Mouse (Mus musculus): Measurements from ENCODE around the gene Atp5j. TPM values are rescaled to one million over a fixed set of nuclear protein-coding genes. Genes with fewer than 3 reads are reported as not detected.

Gene Atp5j
- polyA plus RNA-seq, 2 experiments: 329 to 879 TPM

DNA sequence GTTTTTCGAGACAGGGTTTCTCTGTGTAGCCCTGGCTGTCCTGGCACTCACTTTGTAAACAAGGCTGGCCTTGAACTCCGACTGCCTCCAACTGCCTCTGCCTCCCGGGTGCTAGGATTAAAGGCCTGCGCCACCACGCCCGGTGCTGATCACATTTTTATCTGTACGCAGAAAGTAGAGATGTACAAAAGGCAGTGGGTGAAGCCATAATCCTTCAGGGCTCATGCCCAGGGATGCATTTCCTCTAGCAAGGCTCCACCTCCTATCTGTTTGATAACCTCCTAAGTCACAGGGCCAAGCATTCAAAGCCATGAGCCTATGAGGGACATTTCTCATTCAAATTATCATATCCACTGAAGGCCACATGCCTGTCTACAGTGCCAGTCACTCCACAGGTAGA lies 27.6 kb downstream of the Atp5j start:
- no peak for TF ChIP-seq POLR2A (IDR thresholded peaks at IDR 0.05; ENCODE audit: borderline replicate concordance, extremely low read depth, insufficient read depth, insufficient read length)
- no peak for ATAC-seq (ENCODE audit: low FRiP score, low read depth)
- no peaks in the 10 kb centered on the region for H3K27me3 ChIP-seq (ENCODE audit: control insufficient read depth, insufficient read depth, low read length)
- H3K9ac ChIP-seq (ENCODE audit: low read depth, low read length, severe bottlenecking): no peak overlapping the region
- no peak overlapping the region for H3K4me2 ChIP-seq (replicated peaks; ENCODE audit: low read depth, low read length, severe bottlenecking)
- WGBS: 96% methylated on average over 7 of the region's 7 CpGs
- H3K36me3 ChIP-seq (ENCODE audit: control insufficient read depth, insufficient read depth, low read length): no peaks in the 10 kb centered on the region
- no peak overlapping the region for H3K4me3 ChIP-seq (replicated peaks; ENCODE audit: low read length)
- no peaks in the 10 kb centered on the region for H3K9me3 ChIP-seq (ENCODE audit: control insufficient read depth, low read length)
- no peaks in the 10 kb centered on the region for H3K4me1 ChIP-seq (ENCODE audit: control insufficient read depth, insufficient read depth, low read length)
- no peak overlapping the region for H3K27ac ChIP-seq (replicated peaks; ENCODE audit: low read depth, low read length)
- no peak for DNase-seq (ENCODE audit: low spot score)

DNA sequence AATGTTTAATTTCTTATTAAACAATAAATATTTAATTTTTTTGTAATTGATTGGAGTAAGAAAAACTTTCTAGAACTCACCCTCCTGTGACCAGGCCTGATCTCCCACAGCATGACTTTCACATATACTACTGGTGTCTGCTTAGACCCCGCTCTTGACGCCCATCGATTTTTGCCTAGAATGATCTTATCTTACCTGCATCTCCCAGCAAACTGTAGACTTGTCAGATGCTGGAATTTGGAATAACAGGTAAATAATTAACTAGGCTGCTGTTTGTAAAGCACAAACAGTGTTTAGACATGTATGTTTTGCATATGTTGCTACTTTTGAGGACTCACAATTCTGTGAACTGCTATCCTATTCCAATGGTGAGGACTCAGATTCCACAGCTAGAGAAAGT lies 29.2 kb downstream of the Atp5j start:
- 96% methylated on average over 3 of the region's 3 CpGs for WGBS
- TF ChIP-seq POLR2A (IDR thresholded peaks at IDR 0.05; ENCODE audit: borderline replicate concordance, extremely low read depth, insufficient read depth, insufficient read length): no peak
- no peak overlapping the region for H3K4me3 ChIP-seq (replicated peaks; ENCODE audit: low read length)

DNA sequence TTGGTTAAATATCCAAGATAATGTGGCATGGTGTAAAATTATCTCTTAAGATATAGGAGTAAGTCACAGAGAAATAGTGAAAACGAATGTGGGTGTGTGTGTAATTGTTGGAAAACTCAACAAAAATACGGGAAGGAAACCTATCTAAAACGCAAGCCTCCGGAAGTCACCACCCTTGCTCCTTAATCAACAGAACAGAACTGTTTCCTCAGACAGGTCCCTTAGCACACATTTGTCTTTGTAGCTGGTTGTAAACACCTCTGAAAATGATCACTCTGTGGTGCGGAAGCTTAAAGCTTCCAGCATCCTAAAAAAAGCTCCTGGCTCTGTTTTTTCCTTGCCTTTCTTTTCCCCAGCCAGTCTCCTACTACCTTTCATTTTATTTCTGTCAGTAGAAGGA lies 30.6 kb downstream of the Atp5j start:
- no peaks in the 10 kb centered on the region for H3K9me3 ChIP-seq (ENCODE audit: control insufficient read depth, low read length)
- DNase-seq (ENCODE audit: low spot score) (no peak), ATAC-seq (ENCODE audit: low FRiP score, low read depth) (no peak)
- no peaks in the 10 kb centered on the region for H3K4me1 ChIP-seq (ENCODE audit: control insufficient read depth, insufficient read depth, low read length)
- H3K4me3 ChIP-seq (replicated peaks; ENCODE audit: low read length): no peak overlapping the region
- H3K27ac ChIP-seq (replicated peaks; ENCODE audit: low read depth, low read length): no peak overlapping the region
- H3K4me2 ChIP-seq (replicated peaks; ENCODE audit: low read depth, low read length, severe bottlenecking): no peak overlapping the region
- H3K36me3 ChIP-seq (ENCODE audit: control insufficient read depth, insufficient read depth, low read length): no peaks in the 10 kb centered on the region
- H3K9ac ChIP-seq (ENCODE audit: low read depth, low read length, severe bottlenecking): no peak overlapping the region
- TF ChIP-seq POLR2A (IDR thresholded peaks at IDR 0.05; ENCODE audit: borderline replicate concordance, extremely low read depth, insufficient read depth, insufficient read length): no peak
- WGBS: 47% methylated on average over 5 of the region's 5 CpGs
- H3K27me3 ChIP-seq (ENCODE audit: control insufficient read depth, insufficient read depth, low read length): no peaks in the 10 kb centered on the region

More for the DNA sequence above, 29.2 kb downstream of the Atp5j start:
- no peaks in the 10 kb centered on the region for H3K4me1 ChIP-seq (ENCODE audit: control insufficient read depth, insufficient read depth, low read length)
- no peak overlapping the region for H3K27ac ChIP-seq (replicated peaks; ENCODE audit: low read depth, low read length)
- H3K9me3 ChIP-seq (ENCODE audit: control insufficient read depth, low read length): no peaks in the 10 kb centered on the region
- H3K4me2 ChIP-seq (replicated peaks; ENCODE audit: low read depth, low read length, severe bottlenecking): no peak overlapping the region
- ATAC-seq (ENCODE audit: low FRiP score, low read depth): no peak
- no peaks in the 10 kb centered on the region for H3K36me3 ChIP-seq (ENCODE audit: control insufficient read depth, insufficient read depth, low read length)
- H3K9ac ChIP-seq (ENCODE audit: low read depth, low read length, severe bottlenecking): no peak overlapping the region
- no peaks in the 10 kb centered on the region for H3K27me3 ChIP-seq (ENCODE audit: control insufficient read depth, insufficient read depth, low read length)
- DNase-seq (ENCODE audit: low spot score): no peak

DNA sequence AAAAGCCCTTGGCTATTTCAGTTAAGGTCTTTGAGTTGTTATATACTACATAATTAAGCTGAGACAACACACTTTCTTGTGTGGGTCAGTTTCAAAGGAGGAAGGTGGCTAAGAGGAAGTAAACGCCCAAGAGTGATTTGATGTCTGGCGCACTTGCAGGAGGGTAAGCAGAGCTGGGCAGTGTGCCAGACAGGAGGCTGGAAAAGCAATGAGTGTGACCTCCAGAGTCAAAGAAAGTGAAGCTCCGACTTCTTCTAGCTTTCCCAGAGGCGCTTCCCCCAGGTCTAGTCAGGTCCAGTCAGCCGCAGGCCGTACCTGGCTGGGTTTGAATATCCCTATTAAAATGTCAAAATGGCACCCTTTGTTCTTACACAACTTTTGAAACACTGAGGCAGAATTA lies 33.2 kb downstream of the Atp5j start:
- H3K4me1 ChIP-seq (ENCODE audit: control insufficient read depth, insufficient read depth, low read length): no peaks in the 10 kb centered on the region
- no peak overlapping the region for H3K27ac ChIP-seq (replicated peaks; ENCODE audit: low read depth, low read length)
- no peaks in the 10 kb centered on the region for H3K9me3 ChIP-seq (ENCODE audit: control insufficient read depth, low read length)
- DNase-seq (ENCODE audit: low spot score) (no peak), ATAC-seq (ENCODE audit: low FRiP score, low read depth) (no peak)
- no peaks in the 10 kb centered on the region for H3K36me3 ChIP-seq (ENCODE audit: control insufficient read depth, insufficient read depth, low read length)
- no peaks in the 10 kb centered on the region for H3K27me3 ChIP-seq (ENCODE audit: control insufficient read depth, insufficient read depth, low read length)
- H3K4me2 ChIP-seq (replicated peaks; ENCODE audit: low read depth, low read length, severe bottlenecking): no peak overlapping the region
- WGBS: 59% methylated on average over 6 of the region's 6 CpGs
- no peak overlapping the region for H3K4me3 ChIP-seq (replicated peaks; ENCODE audit: low read length)
- no peak overlapping the region for H3K9ac ChIP-seq (ENCODE audit: low read depth, low read length, severe bottlenecking)
- TF ChIP-seq POLR2A (IDR thresholded peaks at IDR 0.05; ENCODE audit: borderline replicate concordance, extremely low read depth, insufficient read depth, insufficient read length): no peak

DNA sequence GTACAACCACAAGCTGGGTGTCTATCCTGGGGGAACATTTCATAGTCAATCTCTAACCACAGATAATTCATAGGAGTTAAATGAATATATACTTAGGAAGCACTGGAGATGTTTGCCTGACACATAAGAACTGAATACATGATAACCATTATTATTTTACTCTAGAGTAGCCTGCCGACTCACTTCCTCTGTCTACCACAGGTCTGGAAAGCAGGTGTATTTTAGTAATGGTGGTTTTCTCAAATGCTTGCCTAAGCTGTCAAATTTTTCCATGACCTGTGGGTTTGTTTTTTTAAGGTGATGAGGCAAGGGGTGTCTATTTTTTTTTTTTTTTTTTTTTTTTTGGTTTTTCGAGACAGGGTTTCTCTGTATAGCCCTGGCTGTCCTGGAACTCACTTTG lies 35.4 kb downstream of the Atp5j start:
- DNase-seq (ENCODE audit: low spot score) (no peak), ATAC-seq (ENCODE audit: low FRiP score, low read depth) (no peak)
- H3K27me3 ChIP-seq (ENCODE audit: control insufficient read depth, insufficient read depth, low read length): no peaks in the 10 kb centered on the region
- no peak for TF ChIP-seq POLR2A (IDR thresholded peaks at IDR 0.05; ENCODE audit: borderline replicate concordance, extremely low read depth, insufficient read depth, insufficient read length)
- no peaks in the 10 kb centered on the region for H3K9me3 ChIP-seq (ENCODE audit: control insufficient read depth, low read length)
- H3K4me1 ChIP-seq (ENCODE audit: control insufficient read depth, insufficient read depth, low read length): no peaks in the 10 kb centered on the region
- H3K36me3 ChIP-seq (ENCODE audit: control insufficient read depth, insufficient read depth, low read length): no peaks in the 10 kb centered on the region
- WGBS: 86% methylated on average over 1 of the region's 2 CpGs
- no peak overlapping the region for H3K9ac ChIP-seq (ENCODE audit: low read depth, low read length, severe bottlenecking)
- no peak overlapping the region for H3K27ac ChIP-seq (replicated peaks; ENCODE audit: low read depth, low read length)
- H3K4me2 ChIP-seq (replicated peaks; ENCODE audit: low read depth, low read length, severe bottlenecking): no peak overlapping the region
- H3K4me3 ChIP-seq (replicated peaks; ENCODE audit: low read length): no peak overlapping the region

DNA sequence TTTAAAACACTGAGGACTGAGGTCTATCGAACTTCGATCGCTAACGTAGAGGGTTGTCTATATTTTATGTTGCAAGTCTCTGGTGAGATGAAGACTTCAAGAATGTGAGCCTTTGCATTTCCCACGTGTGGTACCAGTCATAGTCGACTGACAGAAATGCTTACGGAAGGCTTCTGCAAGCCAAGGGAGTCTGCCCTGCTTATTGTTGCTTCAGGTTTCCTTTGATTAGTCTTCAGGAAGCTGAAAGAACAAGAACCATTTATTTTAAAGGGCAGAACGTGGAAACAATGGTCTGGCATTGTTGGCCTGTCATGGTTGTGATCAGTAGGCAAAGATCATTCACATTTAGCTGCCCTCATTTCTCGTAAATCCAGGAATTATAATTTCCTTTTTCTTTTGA lies 38.7 kb downstream of the Atp5j start:
- no peak overlapping the region for H3K9ac ChIP-seq (ENCODE audit: low read depth, low read length, severe bottlenecking)
- WGBS: 79% methylated on average over 9 of the region's 9 CpGs
- no peaks in the 10 kb centered on the region for H3K9me3 ChIP-seq (ENCODE audit: control insufficient read depth, low read length)
- H3K27ac ChIP-seq (replicated peaks; ENCODE audit: low read depth, low read length): no peak overlapping the region
- H3K4me3 ChIP-seq (replicated peaks; ENCODE audit: low read length): no peak overlapping the region
- H3K4me1 ChIP-seq (ENCODE audit: control insufficient read depth, insufficient read depth, low read length): no peaks in the 10 kb centered on the region
- DNase-seq (ENCODE audit: low spot score): no peak
- no peak for ATAC-seq (ENCODE audit: low FRiP score, low read depth)
- no peak overlapping the region for H3K4me2 ChIP-seq (replicated peaks; ENCODE audit: low read depth, low read length, severe bottlenecking)
- no peaks in the 10 kb centered on the region for H3K36me3 ChIP-seq (ENCODE audit: control insufficient read depth, insufficient read depth, low read length)
- H3K27me3 ChIP-seq (ENCODE audit: control insufficient read depth, insufficient read depth, low read length): no peaks in the 10 kb centered on the region
- no peak for TF ChIP-seq POLR2A (IDR thresholded peaks at IDR 0.05; ENCODE audit: borderline replicate concordance, extremely low read depth, insufficient read depth, insufficient read length)

All from limb, embryonic 14.5 days (tissue).